Mouse (Mus musculus) common myeloid progenitor, adult 5-6 weeks (primary cell): ENCODE measurements around the gene Tmem185a. TPM values are rescaled to one million over a fixed set of nuclear protein-coding genes. Genes with fewer than 3 reads are reported as not detected.

Experiments
- ATAC-seq: replicated peaks from 2 replicates; pipeline ENCODE4 v1.8.0; 2016; ENCODE audit warnings: low read depth, mild to moderate bottlenecking, moderate TSS enrichment, inconsistent platforms; ENCODE audit not compliant: poor library complexity, severe bottlenecking
- total RNA-seq: library from RNA; stranded (forward); fragments of 200-1000, 187-1606 nt; gene quantifications from 2 replicates; pipeline ENCODE4 v1.2.3, GENCODE M21; 2017

Gene Tmem185a
- total RNA-seq, result 7.9 and 11.6 TPM in 2 replicates

- peak; percentile 97 for ATAC-seq
Measured at GRCm38 (mm10) chrX:70476792-70477776, at the start of gene Tmem185a. TSS of gene Tmem185a (minus strand) at chrX:70477180.

- ATAC-seq, result peak; percentile 50; the same call in 1 of the 2 replicates
Measured at GRCm38 (mm10) chrX:70514413-70514812, 37.4 kb upstream of the Tmem185a start.

- ATAC-seq, result peak; percentile 73
Measured at GRCm38 (mm10) chrX:70487328-70487727, 10.3 kb upstream of the Tmem185a start.

- ATAC-seq, result no peak
Measured at GRCm38 (mm10) chrX:70482154-70482553, 5.2 kb upstream of the Tmem185a start.

- ATAC-seq, result no peak
Measured at GRCm38 (mm10) chrX:70478701-70479100, 1.7 kb upstream of the Tmem185a start.

GRCm38 (mm10) chrX:70475215-70475765 is 1.7 kb downstream of the Tmem185a start:
- ATAC-seq, result 0 out of 2 replicates have a peak, but pooled peaks have one; percentile 9

GRCm38 (mm10) chrX:70466897-70467296 is 10.1 kb downstream of the Tmem185a start:
- ATAC-seq, result no peak

- no peak for ATAC-seq
Measured at GRCm38 (mm10) chrX:70465489-70465888, 11.5 kb downstream of the Tmem185a start.

- ATAC-seq, result no peak
Measured at GRCm38 (mm10) chrX:70463621-70464020, 13.4 kb downstream of the Tmem185a start.

GRCm38 (mm10) chrX:70452359-70452758 is 24.6 kb downstream of the Tmem185a start:
- ATAC-seq, result peak; percentile 65; the same call in 1 of the 2 replicates

GRCm38 (mm10) chrX:70425473-70425872 is 51.5 kb downstream of the Tmem185a start:
- ATAC-seq, result 0 out of 2 replicates have a peak, but pooled peaks have one; percentile 50

Other genes with a start within 250 kb of the Tmem185a start
- gene Ids, start 112.1 kb downstream of the Tmem185a start, total RNA-seq, result 7.5 and 9.9 TPM in 2 replicates
- 20.6 and 28.0 TPM in 2 replicates for gene 1110012L19Rik, start 91.3 kb downstream of the Tmem185a start, total RNA-seq